Mouse (Mus musculus) stomach, embryonic 15.5 days (tissue): Measurements from ENCODE around the gene Hist1h2bf. TPM values are rescaled to one million over a fixed set of nuclear protein-coding genes. Genes with fewer than 3 reads are reported as not detected.

Experiments
- ATAC-seq: fragments of 200-750 bp; cut with Nextera tagmentation; 2 replicates; pipeline ENCODE4 v1.8.0; 2017; ENCODE audit warnings: low read depth, moderate number of reproducible peaks, moderate TSS enrichment; ENCODE audit not compliant: insufficient read depth, low FRiP score
- H3K27ac ChIP-seq: fragments of 300-500 bp; sonication (generic); 2 replicates; pipeline ENCODE4 v1.5.1; 2015; ENCODE audit warnings: mild to moderate bottlenecking, inconsistent platforms
- H3K27me3 ChIP-seq: fragments of 300-500 bp; sonication (generic); replicated peaks from 2 replicates; pipeline ENCODE4 v1.6.1; 2015; ENCODE audit warnings: inconsistent platforms
- H3K36me3 ChIP-seq: fragments of 300-500 bp; sonication (generic); 2 replicates; pipeline ENCODE4 v1.6.1; 2015; ENCODE audit warnings: inconsistent platforms
- H3K4me1 ChIP-seq: fragments of 300-500 bp; sonication (generic); 2 replicates; pipeline ENCODE4 v1.6.1; 2015; ENCODE audit warnings: inconsistent platforms
- H3K4me2 ChIP-seq: fragments of 300-500 bp; sonication (generic); 2 replicates; pipeline ENCODE4 v1.6.1; 2015; ENCODE audit warnings: mild to moderate bottlenecking, inconsistent platforms
- H3K4me3 ChIP-seq: fragments of 300-500 bp; sonication (generic); replicated peaks from 2 replicates; pipeline ENCODE4 v1.5.1; 2015; ENCODE audit warnings: inconsistent platforms
- H3K9ac ChIP-seq: fragments of 300-500 bp; sonication (generic); 2 replicates; pipeline ENCODE4 v1.6.1; 2015; ENCODE audit warnings: inconsistent platforms
- H3K9me3 ChIP-seq: fragments of 300-500 bp; sonication (generic); 2 replicates; pipeline ENCODE4 v1.6.1; 2016; ENCODE audit warnings: inconsistent platforms
- WGBS: fragments of 180-500 bp; shearing (Covaris S2); methylation state at CpG from one replicate; pipeline ENCODE4 v1.1.7; 2015; 5-methylcytosine and 5-hydroxymethylcytosine counted together
- microRNA-seq: library from miRNA; unstranded; fragments of <30 nt; microRNA quantifications from one replicate; pipeline ENCODE4, GENCODE M21; 2016
- polyA plus RNA-seq: library from polyadenylated mRNA; unstranded; fragments of >200 nt; fragmentation: Nextera tagmentation; extraction: Ambion mirVana; gene quantifications from 2 replicates; pipeline ENCODE4 v1.2.1, GENCODE M21; 2015

Hist1h2bf gene
- polyA plus RNA-seq, 1 experiment from 2014 or later = 3.5 TPM

DNA sequence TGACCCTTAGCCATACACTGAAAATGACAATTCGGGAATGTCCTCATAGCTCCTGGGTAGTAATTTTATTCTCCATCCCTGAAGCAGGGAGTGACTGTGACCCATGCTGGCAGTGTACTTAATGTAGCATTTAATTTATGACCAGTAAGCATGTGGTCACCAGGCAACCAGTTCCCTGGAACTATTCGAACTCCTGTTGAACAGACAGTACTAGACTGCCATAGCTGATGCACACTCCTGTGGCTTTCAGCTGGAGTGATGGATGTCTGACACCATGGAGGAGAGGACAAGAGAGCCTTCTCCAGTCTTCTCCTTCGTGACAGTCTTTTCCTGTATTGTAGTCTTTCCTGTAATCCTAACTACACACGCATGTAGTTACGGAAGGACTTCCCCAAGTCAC lies 45.0 kb downstream of the Hist1h2bf start:
- H3K9me3 ChIP-seq = no peaks in the 10 kb centered on the region
- H3K36me3 ChIP-seq = no peaks in the 10 kb centered on the region
- no peak overlapping the region for H3K9ac ChIP-seq
- ATAC-seq = no peak
- H3K4me3 ChIP-seq = no peak overlapping the region
- H3K27ac ChIP-seq = no peak overlapping the region
- 72% methylated on average over 5 of the region's 5 CpGs for WGBS
- peaks cover 13% of the 10 kb centered on the region for H3K4me1 ChIP-seq
- H3K4me2 ChIP-seq = no peak overlapping the region
- no peaks in the 10 kb centered on the region for H3K27me3 ChIP-seq

DNA sequence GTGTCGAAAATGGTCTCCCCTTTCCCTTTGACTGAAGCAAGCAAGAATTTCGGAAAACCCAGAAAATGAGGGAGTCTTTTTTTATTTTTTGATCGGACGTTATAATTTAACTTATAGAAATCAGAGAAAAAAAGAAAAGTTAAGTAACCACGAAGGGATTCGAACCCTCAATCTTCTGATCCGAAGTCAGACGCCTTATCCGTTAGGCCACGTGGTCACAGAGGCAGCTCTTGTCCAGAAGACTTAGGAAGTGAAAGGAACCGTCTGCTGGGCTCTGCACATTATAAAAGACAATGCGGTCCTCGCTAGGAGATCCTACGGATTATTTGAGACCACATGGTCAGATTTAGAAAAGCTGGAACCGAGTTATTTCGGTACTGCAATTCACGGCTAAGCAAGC lies 47.7 kb downstream of the Hist1h2bf start:
- Histone ChIP-seq H3K9me3 (no peaks in the 10 kb centered on the region), H3K4me2 (peak overlapping the region; percentile 61), H3K27me3 (no peaks in the 10 kb centered on the region), H3K27ac (peak overlapping the region; percentile 54; the same call in 1 of the 2 replicates), H3K4me3 (peak overlapping the region; percentile 48), H3K36me3 (no peaks in the 10 kb centered on the region), H3K9ac (no peak overlapping the region), H3K4me1 (peaks cover 4% of the 10 kb centered on the region)
- peak; percentile 23; the same call in 1 of the 2 replicates for ATAC-seq
- under 1% methylated on average over 17 of the region's 17 CpGs for WGBS

DNA sequence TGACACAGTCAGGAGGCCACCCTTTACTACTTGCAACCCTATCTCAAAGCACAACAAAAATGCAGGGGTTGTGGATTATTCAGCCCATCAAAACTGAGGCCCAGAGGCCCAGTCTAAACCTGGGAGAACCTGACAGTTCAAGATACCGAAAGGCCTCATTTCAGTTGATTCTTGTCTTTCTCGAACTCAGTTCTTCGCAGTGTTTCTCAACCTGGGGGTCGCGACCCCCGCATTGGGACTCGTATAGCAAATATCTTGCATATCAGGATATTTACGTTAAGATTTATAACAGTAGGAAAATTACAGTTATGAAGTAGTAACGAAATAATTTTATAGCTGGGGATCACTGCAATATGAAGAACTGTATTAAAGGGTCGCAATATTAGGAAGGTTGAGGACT lies 48.1 kb downstream of the Hist1h2bf start:
- no peak overlapping the region for H3K9ac ChIP-seq
- WGBS = 4% methylated on average over 10 of the region's 10 CpGs
- ATAC-seq = no peak
- peak overlapping the region; percentile 48 for H3K4me3 ChIP-seq
- H3K27me3 ChIP-seq = no peaks in the 10 kb centered on the region
- H3K27ac ChIP-seq = no peak overlapping the region
- no peaks in the 10 kb centered on the region for H3K36me3 ChIP-seq
- no peaks in the 10 kb centered on the region for H3K9me3 ChIP-seq
- peak overlapping the region; percentile 61 for H3K4me2 ChIP-seq
- peaks cover 4% of the 10 kb centered on the region for H3K4me1 ChIP-seq

DNA sequence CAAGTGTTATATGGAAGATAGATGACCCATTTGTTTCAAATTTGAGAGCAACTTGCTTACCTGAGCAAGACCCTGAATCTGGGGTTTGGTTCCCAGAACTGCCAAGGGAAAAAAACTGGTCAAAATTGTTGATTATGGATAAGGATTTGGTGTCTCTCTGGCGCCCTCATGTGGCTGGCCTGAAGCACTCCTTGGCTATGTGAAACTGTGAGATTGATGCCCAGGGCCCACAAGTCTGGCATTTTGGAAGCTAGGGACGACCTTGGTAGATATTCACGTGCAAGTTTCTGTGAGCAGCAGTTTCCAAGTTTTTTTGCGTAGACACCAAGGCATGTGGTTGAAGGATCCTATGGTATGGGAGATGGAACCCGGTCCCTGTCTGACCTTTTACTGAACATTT lies 49.3 kb downstream of the Hist1h2bf start:
- Histone ChIP-seq H3K36me3 (no peaks in the 10 kb centered on the region), H3K9ac (no peak overlapping the region), H3K27me3 (no peaks in the 10 kb centered on the region), H3K27ac (no peak overlapping the region), H3K9me3 (no peaks in the 10 kb centered on the region), H3K4me1 (peaks cover 4% of the 10 kb centered on the region), H3K4me3 (no peak overlapping the region), H3K4me2 (no peak overlapping the region)
- WGBS = 11% methylated on average over 5 of the region's 5 CpGs
- ATAC-seq = no peak; the same call in 1 of the 2 replicates

DNA sequence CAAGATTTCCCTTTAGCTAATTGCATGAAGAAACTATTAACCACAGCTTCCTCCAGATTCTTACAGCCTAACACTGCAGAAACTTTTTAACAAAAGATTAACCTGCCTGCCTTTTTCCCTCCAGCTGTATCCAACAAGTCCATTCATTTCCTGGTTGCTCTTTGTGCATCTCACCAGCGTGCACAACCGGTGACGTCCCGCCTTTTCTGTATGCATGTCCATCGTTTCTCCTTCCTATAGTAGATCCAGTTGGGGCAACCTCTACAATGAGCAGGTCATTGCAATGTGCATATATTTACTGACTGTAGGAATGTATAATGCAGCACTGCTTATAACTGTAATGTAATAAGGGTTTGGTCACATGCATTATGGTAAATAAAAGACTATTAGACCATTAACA lies 50.0 kb downstream of the Hist1h2bf start:
- no peak overlapping the region for H3K27ac ChIP-seq
- H3K9me3 ChIP-seq = no peaks in the 10 kb centered on the region
- H3K4me1 ChIP-seq = peaks cover 2% of the 10 kb centered on the region
- no peaks in the 10 kb centered on the region for H3K36me3 ChIP-seq
- H3K4me3 ChIP-seq = no peak overlapping the region
- no peak overlapping the region for H3K4me2 ChIP-seq
- H3K27me3 ChIP-seq = no peaks in the 10 kb centered on the region
- 43% methylated on average over 5 of the region's 5 CpGs for WGBS
- ATAC-seq = no peak
- no peak overlapping the region for H3K9ac ChIP-seq

Small RNA genes lying within 50 kb of the gene (microRNA-seq; reads per million reads assigned to microRNA genes)
- gene Gm44297 (0.77 reads per million), gene Gm44359 (not detected), gene Gm44394 (not detected)

Other genes with a start within 250 kb of the Hist1h2bf start
- 40.9 and 42.0 TPM in 2 replicates for gene Zfp322a, start 205.0 kb downstream of the Hist1h2bf start, polyA plus RNA-seq
- 10.7 and 11.9 TPM in 2 replicates for gene Abt1, start 150.3 kb downstream of the Hist1h2bf start, polyA plus RNA-seq
- gene Btn1a1, start 108.3 kb downstream of the Hist1h2bf start, polyA plus RNA-seq = 0.09 and 0.22 TPM in 2 replicates
- gene Btn2a2, start 85.3 kb downstream of the Hist1h2bf start, polyA plus RNA-seq = 0.08 and 0.15 TPM in 2 replicates
- gene Hist1h4h, start 43.1 kb downstream of the Hist1h2bf start, polyA plus RNA-seq = 6.1 and 7.3 TPM in 2 replicates
- gene Hist1h2af, start 40.3 kb downstream of the Hist1h2bf start, polyA plus RNA-seq = 4.1 and 13.0 TPM in 2 replicates
- gene Hist1h3g, start 38.8 kb downstream of the Hist1h2bf start, polyA plus RNA-seq = 6.5 and 7.3 TPM in 2 replicates
- gene Hist1h2bh, start 30.8 kb downstream of the Hist1h2bf start, polyA plus RNA-seq = 1.0 and 1.5 TPM in 2 replicates
- gene Hist1h3f, start 30.1 kb downstream of the Hist1h2bf start, polyA plus RNA-seq = 0.83 and 0.94 TPM in 2 replicates
- gene Hist1h4f, start 22.5 kb downstream of the Hist1h2bf start, polyA plus RNA-seq = 1.7 and 2.0 TPM in 2 replicates
- gene Hist1h1d, start 20.9 kb downstream of the Hist1h2bf start, polyA plus RNA-seq = 0.89 and 0.98 TPM in 2 replicates
- 6.7 TPM in 2 replicates for gene Hist1h3e, start 11.8 kb downstream of the Hist1h2bf start, polyA plus RNA-seq
- 95.8 and 121 TPM in 2 replicates for gene Hist1h2ae, start 3.0 kb downstream of the Hist1h2bf start, polyA plus RNA-seq
- gene Hist1h2bg, start 2.8 kb downstream of the Hist1h2bf start, polyA plus RNA-seq = 11.7 and 17.0 TPM in 2 replicates
- gene Hist1h2ad, start 185 bp upstream of the Hist1h2bf start, polyA plus RNA-seq = 2.4 and 3.4 TPM in 2 replicates
- gene Hist1h3d, start 1.6 kb upstream of the Hist1h2bf start, polyA plus RNA-seq = 5.7 and 7.9 TPM in 2 replicates
- 117 and 130 TPM in 2 replicates for gene Hist1h4d, start 7.4 kb upstream of the Hist1h2bf start, polyA plus RNA-seq
- 2.9 TPM in 2 replicates for gene Hist1h2be, start 46.9 kb upstream of the Hist1h2bf start, polyA plus RNA-seq
- gene Hist1h1e, start 48.4 kb upstream of the Hist1h2bf start, polyA plus RNA-seq = 24.6 and 25.3 TPM in 2 replicates
- gene Hist1h2ac, start 109.8 kb upstream of the Hist1h2bf start, polyA plus RNA-seq = 1.9 and 2.4 TPM in 2 replicates
- gene Hist1h2bc, start 110.0 kb upstream of the Hist1h2bf start, polyA plus RNA-seq = 104 and 105 TPM in 2 replicates
- gene Hist1h1t, start 121.6 kb upstream of the Hist1h2bf start, polyA plus RNA-seq = 0.19 TPM in 1 of 2 replicates, not detected in the other
- gene Hist1h4c, start 124.3 kb upstream of the Hist1h2bf start, polyA plus RNA-seq = 4.0 and 6.1 TPM in 2 replicates
- gene Hfe, start 136.7 kb upstream of the Hist1h2bf start, polyA plus RNA-seq = 7.9 and 8.8 TPM in 2 replicates
- 50.6 and 54.3 TPM in 2 replicates for gene Hist1h1c, start 164.6 kb upstream of the Hist1h2bf start, polyA plus RNA-seq
- gene Hist1h3c, start 171.4 kb upstream of the Hist1h2bf start, polyA plus RNA-seq = 5.5 and 5.7 TPM in 2 replicates
- gene Hist1h2bb, start 172.5 kb upstream of the Hist1h2bf start, polyA plus RNA-seq = 2.5 and 3.4 TPM in 2 replicates
- gene Hist1h2ab, start 176.9 kb upstream of the Hist1h2bf start, polyA plus RNA-seq = 43.8 and 63.1 TPM in 2 replicates
- gene Hist1h3b, start 178.1 kb upstream of the Hist1h2bf start, polyA plus RNA-seq = 7.4 and 10.6 TPM in 2 replicates
- 3.5 and 4.1 TPM in 2 replicates for gene Hist1h4b, start 182.8 kb upstream of the Hist1h2bf start, polyA plus RNA-seq
- 0.42 and 0.55 TPM in 2 replicates for gene Hist1h4a, start 187.0 kb upstream of the Hist1h2bf start, polyA plus RNA-seq
- 4.8 and 6.9 TPM in 2 replicates for gene Hist1h3a, start 188.2 kb upstream of the Hist1h2bf start, polyA plus RNA-seq
- gene Hist1h1a, start 189.5 kb upstream of the Hist1h2bf start, polyA plus RNA-seq = 2.0 and 2.9 TPM in 2 replicates
- gene Trim38, start 195.7 kb upstream of the Hist1h2bf start, polyA plus RNA-seq = 0.06 TPM in 1 of 2 replicates, not detected in the other
- gene Slc17a2, start 232.8 kb upstream of the Hist1h2bf start, polyA plus RNA-seq = 0.13 and 0.15 TPM in 2 replicates